Mouse (Mus musculus) spleen, adult 2 months (tissue): ENCODE data around the gene Dguok. TPM values are rescaled to one million over a fixed set of nuclear protein-coding genes. Genes with fewer than 3 reads are reported as not detected.

Experiments
- DNase-seq, 2 experiments: peaks; one replicate each; pipeline versions ENCODE4 v3.0.0 to v3.0.0-alpha.2; 2012 to 2021; ENCODE audit warnings: low spot score in 2 of 2, low read depth in 1 of 2
- H3K27ac ChIP-seq: fragments of 200-500 bp; 2 replicates; pipeline ENCODE4 v1.5.1; 2012; ENCODE audit warnings: low read length, inconsistent platforms; ENCODE audit not compliant: insufficient read depth
- H3K27me3 ChIP-seq: fragments of 200-500 bp; 2 replicates; pipeline ENCODE4 v1.6.1; 2012; ENCODE audit warnings: mild to moderate bottlenecking, moderate library complexity, low read length, inconsistent platforms; ENCODE audit not compliant: control insufficient read depth, insufficient read depth
- H3K36me3 ChIP-seq: fragments of 200-500 bp; 2 replicates; pipeline ENCODE4 v1.6.1; 2012; ENCODE audit warnings: mild to moderate bottlenecking, low read length, inconsistent platforms; ENCODE audit not compliant: control insufficient read depth, insufficient read depth
- H3K4me1 ChIP-seq: fragments of 200-500 bp; 2 replicates; pipeline ENCODE4 v1.6.1; 2011; ENCODE audit warnings: inconsistent platforms; ENCODE audit not compliant: control insufficient read depth, insufficient read depth, insufficient read length
- H3K4me3 ChIP-seq: fragments of 200-500 bp; 2 replicates; pipeline ENCODE4 v1.5.1; 2011; ENCODE audit warnings: mild to moderate bottlenecking, inconsistent platforms; ENCODE audit not compliant: insufficient read depth, insufficient read length; ENCODE audit errors: extremely low read depth
- CTCF ChIP-seq: fragments of 200-500 bp; IDR thresholded peaks from 2 replicates; pipeline ENCODE4 v1.5.1; 2011; ENCODE audit warnings: mild to moderate bottlenecking, inconsistent platforms; ENCODE audit not compliant: insufficient read depth, insufficient read length, insufficient replicate concordance; ENCODE audit errors: extremely low read depth
- POLR2A ChIP-seq: fragments of 200-500 bp; IDR thresholded peaks from 2 replicates; pipeline ENCODE4 v1.6.1; 2011; ENCODE audit warnings: low read depth, low read length, inconsistent platforms
- WGBS: fragments of 180-500 bp; shearing (Covaris S2); methylation state at CpG from one replicate; pipeline ENCODE4 v1.1.7; 2018; 5-methylcytosine and 5-hydroxymethylcytosine counted together
- polyA plus RNA-seq: library from polyadenylated mRNA; depleted of rRNA; stranded (reverse); fragments of >200 nt; gene quantifications from 2 replicates; pipeline ENCODE4 v1.2.3, GENCODE M21; 2012; rRNA removed

Gene Dguok
- 41.8 and 44.9 TPM in 2 replicates for polyA plus RNA-seq

- H3K4me3 ChIP-seq, result peak within 1 kb of the TSS; percentile 81
- 0 out of 2 replicates have a peak, but pooled peaks cover 1% of the 10 kb centered on the region for H3K36me3 ChIP-seq
- TF ChIP-seq CTCF (no peak), POLR2A (peak; percentile 7; the same call in 1 of the 2 replicates)
- H3K27ac ChIP-seq, result peak within 1 kb of the TSS; percentile 98
- no peaks in the 10 kb centered on the region for H3K27me3 ChIP-seq
- peak; percentile 98 to 99 for DNase-seq
- WGBS, result under 1% methylated on average over 54 of the region's 54 CpGs
- peaks cover 10% of the 10 kb centered on the region; the same call in 1 of the 2 replicates for H3K4me1 ChIP-seq
These were observed at the start of gene Dguok for GRCm38 (mm10) chr6:83506258-83507167. Dguok (minus strand) TSS chr6:83506969.

GRCm38 (mm10) chr6:83555972-83556371 is 49.2 kb upstream of the Dguok start:
- peaks cover 19% of the 10 kb centered on the region for H3K36me3 ChIP-seq
- no peak for DNase-seq
- H3K4me1 ChIP-seq, result no peaks in the 10 kb centered on the region
- TF ChIP-seq CTCF, result no peak
- no peak for TF ChIP-seq POLR2A
- 80% methylated on average over 6 of the region's 6 CpGs for WGBS
- no peak overlapping the region for H3K4me3 ChIP-seq
- no peak overlapping the region for H3K27ac ChIP-seq
- H3K27me3 ChIP-seq, result no peaks in the 10 kb centered on the region

- DNase-seq, result no peak
- Histone ChIP-seq H3K36me3 (peaks cover 5% of the 10 kb centered on the region), H3K27ac (no peak overlapping the region), H3K4me1 (no peaks in the 10 kb centered on the region), H3K27me3 (no peaks in the 10 kb centered on the region), H3K4me3 (no peak overlapping the region)
- no peak for TF ChIP-seq POLR2A
- no peak for TF ChIP-seq CTCF
- WGBS, result 80% methylated on average over 5 of the region's 5 CpGs
These were observed 41.6 kb upstream of the Dguok start for GRCm38 (mm10) chr6:83548346-83548745.

GRCm38 (mm10) chr6:83545778-83546177 is 39.0 kb upstream of the Dguok start:
- DNase-seq, result no peak
- WGBS, result 92% methylated on average over 3 of the region's 3 CpGs
- no peak overlapping the region for H3K4me3 ChIP-seq
- H3K36me3 ChIP-seq, result peaks cover 5% of the 10 kb centered on the region
- H3K27ac ChIP-seq, result no peak overlapping the region
- no peaks in the 10 kb centered on the region for H3K27me3 ChIP-seq
- no peak for TF ChIP-seq CTCF
- TF ChIP-seq POLR2A, result no peak
- no peaks in the 10 kb centered on the region for H3K4me1 ChIP-seq

- H3K4me1 ChIP-seq, result no peaks in the 10 kb centered on the region
- 83% methylated on average over 11 of the region's 11 CpGs for WGBS
- TF ChIP-seq POLR2A (no peak), CTCF (no peak)
- H3K27me3 ChIP-seq, result no peaks in the 10 kb centered on the region
- H3K4me3 ChIP-seq, result no peak overlapping the region
- no peak for DNase-seq
- H3K27ac ChIP-seq, result no peak overlapping the region
- H3K36me3 ChIP-seq, result no peaks in the 10 kb centered on the region; the same call in 1 of the 2 replicates
These were observed 35.1 kb upstream of the Dguok start for GRCm38 (mm10) chr6:83541756-83542456.

- Histone ChIP-seq H3K27ac (no peak overlapping the region), H3K4me1 (no peaks in the 10 kb centered on the region), H3K27me3 (no peaks in the 10 kb centered on the region), H3K4me3 (no peak overlapping the region), H3K36me3 (no peaks in the 10 kb centered on the region)
- no peak for DNase-seq
- TF ChIP-seq POLR2A, result no peak
- TF ChIP-seq CTCF, result no peak
- 61% methylated on average over 4 of the region's 4 CpGs for WGBS
These were observed 33.2 kb upstream of the Dguok start for GRCm38 (mm10) chr6:83540017-83540416.

- no peak for DNase-seq
- H3K4me3 ChIP-seq, result no peak overlapping the region
- no peaks in the 10 kb centered on the region for H3K36me3 ChIP-seq
- WGBS, result 36% methylated on average over 6 of the region's 6 CpGs
- no peak overlapping the region for H3K27ac ChIP-seq
- no peaks in the 10 kb centered on the region for H3K27me3 ChIP-seq
- TF ChIP-seq POLR2A, result no peak
- TF ChIP-seq CTCF, result no peak
- H3K4me1 ChIP-seq, result no peaks in the 10 kb centered on the region
These were observed 30.0 kb upstream of the Dguok start for GRCm38 (mm10) chr6:83536795-83537059.
